Mouse (Mus musculus) G1E (cell line): ENCODE results near the gene Nfe2l1. TPM values are rescaled to one million over a fixed set of nuclear protein-coding genes. Genes with fewer than 3 reads are reported as not detected.

Experiments
- ATAC-seq: 2 replicates; pipeline ENCODE4 v1.8.0; 2016; ENCODE audit warnings: mild to moderate bottlenecking; ENCODE audit not compliant: insufficient number of reproducible peaks, poor library complexity, low FRiP score, severe bottlenecking; ENCODE audit errors: extremely low read depth
- DNase-seq: peaks from one replicate; pipeline ENCODE4 v3.0.0; 2012; ENCODE audit warnings: low spot score
- H3K27me3 ChIP-seq: 2 replicates; pipeline ENCODE4 v1.6.1; 2012; ENCODE audit warnings: mild to moderate bottlenecking, low read length, inconsistent platforms; ENCODE audit not compliant: insufficient read depth
- H3K36me3 ChIP-seq: replicated peaks from 2 replicates; pipeline ENCODE3; 2012; ENCODE audit warnings: mild to moderate bottlenecking, inconsistent platforms
- H3K4me1 ChIP-seq: 2 replicates; pipeline ENCODE4 v1.6.1; 2012; ENCODE audit warnings: low read depth, low read length, inconsistent platforms, mixed read lengths; ENCODE audit not compliant: insufficient read depth
- H3K4me3 ChIP-seq: 2 replicates; pipeline ENCODE4 v1.5.1; 2012; ENCODE audit warnings: low read depth, mild to moderate bottlenecking, inconsistent platforms, low read length, moderate library complexity, mixed read lengths
- H3K9me3 ChIP-seq: replicated peaks from 2 replicates; pipeline ENCODE4 v1.6.1; 2012; ENCODE audit warnings: inconsistent platforms
- CTCF ChIP-seq: IDR thresholded peaks from 2 replicates; pipeline ENCODE4 v1.5.1; 2012; ENCODE audit warnings: low read depth, low read length, inconsistent platforms, mixed read lengths
- GATA1 ChIP-seq: IDR thresholded peaks from 2 replicates; pipeline ENCODE4 v1.6.1; 2012; ENCODE audit warnings: borderline replicate concordance, low read length, inconsistent platforms, mixed read lengths
- GATA2 ChIP-seq: IDR thresholded peaks from 2 replicates; pipeline ENCODE4 v1.6.1; 2012; ENCODE audit warnings: low read depth, low read length, inconsistent platforms, borderline replicate concordance
- POLR2AphosphoS5 ChIP-seq: IDR thresholded peaks from 2 replicates; pipeline ENCODE4 v1.6.1; 2012; ENCODE audit warnings: low read depth, low read length, inconsistent platforms; ENCODE audit not compliant: insufficient replicate concordance
- TAL1 ChIP-seq: conservative IDR thresholded peaks from 2 replicates; pipeline ENCODE4 v1.6.1; 2012; ENCODE audit warnings: low read depth, low read length, inconsistent platforms, mixed read lengths
- polyA plus RNA-seq: library from polyadenylated mRNA; stranded (reverse); fragments of >175 nt; gene quantifications from 2 replicates; pipeline ENCODE4 v1.2.3, GENCODE M21; 2012
- total RNA-seq, 2 experiments: library from RNA; stranded (forward) in 1 of 2; stranded (reverse) in 1 of 2; fragments of 200-1000 nt in 1 of 2; fragments of >200 nt in 1 of 2; fragmentation: Nextera tagmentation in 1 of 2; gene quantifications; 2 replicates each; pipeline ENCODE4 v1.2.3; 2014 to 2017

The Nfe2l1 gene
- total and polyA plus RNA-seq, 3 experiments = 24.0 to 70.5 (median 35.9) TPM

GRCm38 (mm10) chr11:96805606-96806005 lies 24.2 kb downstream of the Nfe2l1 start:
- no peaks in the 10 kb centered on the region for H3K27me3 ChIP-seq
- no peak for DNase-seq
- ATAC-seq = no peak
- TF ChIP-seq GATA2 (no peak), CTCF (no peak), GATA1 (no peak), TAL1 (no peak), POLR2AphosphoS5 (no peak)
- no peak overlapping the region for H3K4me3 ChIP-seq
- H3K36me3 ChIP-seq = peaks cover 94% of the 10 kb centered on the region
- peaks cover 2% of the 10 kb centered on the region; the same call in 1 of the 2 replicates for H3K4me1 ChIP-seq
- no peaks in the 10 kb centered on the region for H3K9me3 ChIP-seq

GRCm38 (mm10) chr11:96799511-96799910 lies 30.3 kb downstream of the Nfe2l1 start:
- Histone ChIP-seq H3K27me3 (no peaks in the 10 kb centered on the region), H3K36me3 (peaks cover 83% of the 10 kb centered on the region), H3K4me3 (no peak overlapping the region), H3K9me3 (no peaks in the 10 kb centered on the region), H3K4me1 (peaks cover 11% of the 10 kb centered on the region)
- ATAC-seq (no peak), DNase-seq (no peak)
- TF ChIP-seq GATA1 = no peak
- no peak for TF ChIP-seq POLR2AphosphoS5
- no peak for TF ChIP-seq GATA2
- TF ChIP-seq TAL1 = no peak
- TF ChIP-seq CTCF = no peak

- no peak for DNase-seq
- TF ChIP-seq GATA2 = no peak
- TF ChIP-seq CTCF = no peak
- TF ChIP-seq POLR2AphosphoS5 = no peak
- no peak for TF ChIP-seq TAL1
- no peak for TF ChIP-seq GATA1
- Histone ChIP-seq H3K4me3 (no peak overlapping the region), H3K36me3 (peaks cover 70% of the 10 kb centered on the region), H3K9me3 (no peaks in the 10 kb centered on the region), H3K27me3 (no peaks in the 10 kb centered on the region), H3K4me1 (peaks cover 17% of the 10 kb centered on the region)
- no peak for ATAC-seq
These were observed 33.2 kb downstream of the Nfe2l1 start for GRCm38 (mm10) chr11:96796586-96796985.

DNA sequence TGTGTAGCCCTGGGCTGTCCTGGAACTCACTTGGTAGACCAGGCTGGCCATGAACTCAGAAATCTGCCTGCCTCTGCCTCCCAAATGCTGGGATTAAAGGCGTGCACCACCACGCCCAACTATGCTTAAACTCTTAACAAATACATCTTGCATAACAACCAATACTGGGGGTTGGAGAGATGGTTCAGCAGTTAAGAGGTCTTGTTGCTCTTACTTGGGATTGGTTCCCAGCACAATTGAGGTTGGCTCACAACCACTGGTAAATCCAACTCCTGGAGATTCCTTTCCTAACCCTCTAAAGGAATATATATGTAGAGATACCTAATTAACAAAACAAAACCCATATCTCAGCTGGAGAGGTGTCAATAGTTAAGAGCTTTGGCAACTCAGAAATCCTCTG lies 33.7 kb downstream of the Nfe2l1 start:
- peaks cover 15% of the 10 kb centered on the region for H3K4me1 ChIP-seq
- no peak for ATAC-seq

DNA sequence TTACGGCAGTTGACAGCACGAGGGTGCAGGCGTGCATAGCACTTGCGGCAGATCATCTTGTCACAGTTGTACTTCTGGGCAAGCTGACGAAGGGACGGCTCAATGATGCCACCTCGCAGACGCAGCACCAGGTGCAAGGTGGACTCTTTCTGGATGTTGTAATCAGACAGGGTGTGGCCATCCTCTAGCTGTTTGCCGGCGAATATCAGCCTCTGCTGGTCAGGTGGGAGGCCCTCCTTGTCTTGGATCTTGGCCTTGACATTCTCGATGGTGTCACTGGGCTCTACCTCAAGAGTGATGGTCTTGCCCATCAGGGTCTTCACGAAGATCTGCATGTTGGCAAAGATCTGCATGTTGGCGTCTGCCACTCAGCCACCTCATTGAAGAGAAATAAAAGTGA lies 34.3 kb downstream of the Nfe2l1 start:
- Histone ChIP-seq H3K9me3 (no peaks in the 10 kb centered on the region), H3K4me1 (peaks cover 18% of the 10 kb centered on the region), H3K27me3 (no peaks in the 10 kb centered on the region), H3K36me3 (peaks cover 64% of the 10 kb centered on the region), H3K4me3 (no peak overlapping the region)
- TF ChIP-seq CTCF (no peak), TAL1 (no peak), GATA2 (no peak), GATA1 (no peak), POLR2AphosphoS5 (no peak)
- DNase-seq (no peak), ATAC-seq (no peak)

More for the DNA sequence above, 33.7 kb downstream of the Nfe2l1 start:
- no peak for DNase-seq
- H3K9me3 ChIP-seq = no peaks in the 10 kb centered on the region
- TF ChIP-seq GATA1 (no peak), TAL1 (no peak), CTCF (no peak), GATA2 (no peak), POLR2AphosphoS5 (no peak)
- no peaks in the 10 kb centered on the region for H3K27me3 ChIP-seq
- H3K4me3 ChIP-seq = no peak overlapping the region
- H3K36me3 ChIP-seq = peaks cover 68% of the 10 kb centered on the region

DNA sequence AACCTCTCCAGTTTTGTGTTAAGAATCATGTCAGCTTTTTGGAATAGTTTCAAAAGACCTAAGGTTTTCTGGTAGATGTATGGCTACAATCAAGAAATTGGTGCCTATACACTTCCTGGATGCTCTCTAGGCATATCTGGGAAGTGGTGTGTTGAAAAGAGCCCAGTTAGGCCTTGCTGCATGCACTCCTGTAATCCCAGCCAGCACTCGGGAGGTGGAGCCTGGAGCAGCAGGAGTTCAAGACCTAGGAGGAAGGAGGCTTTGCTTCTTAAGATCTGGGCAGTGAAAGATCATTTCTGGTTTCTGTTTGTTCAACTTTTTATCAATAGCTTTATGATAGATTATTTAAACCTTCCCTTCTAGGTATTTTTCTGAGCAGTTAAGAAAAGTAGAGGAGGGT lies 39.1 kb downstream of the Nfe2l1 start:
- TF ChIP-seq GATA2 (no peak), TAL1 (no peak), CTCF (no peak), GATA1 (no peak), POLR2AphosphoS5 (no peak)
- H3K36me3 ChIP-seq = peaks cover 24% of the 10 kb centered on the region
- no peak for DNase-seq
- H3K4me1 ChIP-seq = peaks cover 29% of the 10 kb centered on the region
- no peak for ATAC-seq
- H3K9me3 ChIP-seq = no peaks in the 10 kb centered on the region
- peak overlapping the region; percentile 90; the same call in 1 of the 2 replicates for H3K4me3 ChIP-seq
- H3K27me3 ChIP-seq = no peaks in the 10 kb centered on the region

- ATAC-seq = no peak
- TF ChIP-seq GATA1 (no peak), POLR2AphosphoS5 (no peak), GATA2 (no peak)
- Histone ChIP-seq H3K4me3 (peak overlapping the region; percentile 90), H3K27me3 (no peaks in the 10 kb centered on the region), H3K36me3 (peaks cover 19% of the 10 kb centered on the region), H3K4me1 (peaks cover 24% of the 10 kb centered on the region), H3K9me3 (no peaks in the 10 kb centered on the region)
- peak; percentile 16 for DNase-seq
These were observed 39.8 kb downstream of the Nfe2l1 start for GRCm38 (mm10) chr11:96789990-96790389.
